Mouse (Mus musculus) hindbrain, embryonic 13.5 days (tissue): ENCODE measurements around the gene Mtrex. TPM values are rescaled to one million over a fixed set of nuclear protein-coding genes. Genes with fewer than 3 reads are reported as not detected.
A peak's percentile ranks its signal among the peaks of the same experiment; 100 is the strongest.

Experiments
- ATAC-seq: fragments of 200-750 bp; cut with Nextera tagmentation; 2 replicates; pipeline ENCODE4 v1.8.0; 2017; ENCODE audit warnings: moderate TSS enrichment; ENCODE audit not compliant: low FRiP score
- H3K27ac ChIP-seq: fragments of 300-500 bp; sonication (generic); 2 replicates; pipeline ENCODE4 v1.5.1; 2015; ENCODE audit warnings: inconsistent platforms, mild to moderate bottlenecking, moderate library complexity
- H3K27me3 ChIP-seq: fragments of 300-500 bp; sonication (generic); 2 replicates; pipeline ENCODE4 v1.6.1; 2015; ENCODE audit warnings: mild to moderate bottlenecking, inconsistent platforms
- H3K36me3 ChIP-seq: fragments of 300-500 bp; sonication (generic); 2 replicates; pipeline ENCODE4 v1.6.1; 2015; ENCODE audit warnings: mild to moderate bottlenecking, inconsistent platforms
- H3K4me1 ChIP-seq: fragments of 300-500 bp; sonication (generic); replicated peaks from 2 replicates; pipeline ENCODE4 v1.6.1; 2015; ENCODE audit warnings: inconsistent platforms
- H3K4me2 ChIP-seq: fragments of 300-500 bp; sonication (generic); 2 replicates; pipeline ENCODE4 v1.6.1; 2015; ENCODE audit warnings: inconsistent platforms, mild to moderate bottlenecking, moderate library complexity
- H3K4me3 ChIP-seq: fragments of 300-500 bp; sonication (generic); 2 replicates; pipeline ENCODE4 v1.5.1; 2015; ENCODE audit warnings: mild to moderate bottlenecking, inconsistent platforms
- H3K9ac ChIP-seq: fragments of 300-500 bp; sonication (generic); 2 replicates; pipeline ENCODE4 v1.6.1; 2015; ENCODE audit warnings: mild to moderate bottlenecking, inconsistent platforms
- H3K9me3 ChIP-seq: fragments of 300-500 bp; sonication (generic); 2 replicates; pipeline ENCODE4 v1.6.1; 2016; ENCODE audit warnings: inconsistent platforms
- WGBS: fragments of 180-500 bp; shearing (Covaris S2); methylation state at CpG from one replicate; pipeline ENCODE4 v1.1.7; 2015; 5-methylcytosine and 5-hydroxymethylcytosine counted together
- polyA plus RNA-seq: library from polyadenylated mRNA; unstranded; fragments of >200 nt; fragmentation: Nextera tagmentation; extraction: Ambion mirVana; gene quantifications from 2 replicates; pipeline ENCODE4 v1.2.1, GENCODE M21; 2015

The Mtrex gene
- polyA plus RNA-seq, 1 experiment from 2014 or later: 66.8 TPM

DNA sequence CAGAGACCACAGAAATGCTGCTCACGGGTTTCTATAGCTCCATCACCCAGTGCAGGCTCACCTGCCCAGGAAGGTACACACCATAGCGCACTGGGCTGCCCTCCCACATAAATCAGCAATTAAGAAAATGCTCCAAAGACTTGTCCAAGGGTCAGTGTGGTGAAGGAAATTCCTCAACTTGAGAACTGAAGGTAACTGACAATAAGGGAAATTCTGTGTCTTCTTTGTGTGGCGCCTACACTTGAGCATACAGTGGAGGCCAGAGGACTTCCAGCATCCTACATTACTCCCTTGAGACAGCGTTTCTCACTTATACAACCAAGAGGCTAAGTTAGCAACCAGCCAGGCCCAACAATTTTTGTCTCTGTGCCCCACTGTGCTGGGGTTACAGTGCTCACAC, 1.2 kb downstream of the Mtrex start:
- H3K9ac ChIP-seq: peak overlapping the region; percentile 84
- WGBS: 73% methylated on average over 4 of the region's 4 CpGs

DNA sequence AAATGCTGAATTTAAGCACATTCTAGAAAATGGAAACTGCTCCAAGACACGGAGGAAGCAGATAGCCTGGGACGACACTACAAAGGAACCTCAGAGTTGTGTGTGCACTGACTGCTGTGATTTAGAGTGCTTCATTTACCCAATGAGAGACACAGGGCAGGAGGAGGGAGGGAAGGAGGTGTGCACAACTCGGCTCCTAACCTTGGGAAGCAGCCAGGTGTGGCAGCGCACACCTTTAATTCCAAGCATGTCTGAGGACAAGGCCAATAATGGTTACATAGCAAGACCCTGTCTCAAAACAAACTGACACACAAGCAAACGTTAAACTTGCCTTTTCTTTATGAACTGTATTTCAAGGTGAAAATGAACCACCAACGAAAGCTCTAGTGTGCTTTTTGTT, 1.9 kb downstream of the Mtrex start:
- peaks cover 32% of the 10 kb centered on the region for H3K4me1 ChIP-seq
- no peaks in the 10 kb centered on the region for H3K27me3 ChIP-seq
- H3K4me2 ChIP-seq: peak overlapping the region; percentile 86; the same call in 1 of the 2 replicates
- no peak overlapping the region for H3K4me3 ChIP-seq
- no peak overlapping the region for H3K27ac ChIP-seq
- WGBS: 85% methylated on average over 6 of the region's 6 CpGs
- 0 out of 2 replicates have a peak overlapping the region, but pooled peaks have one; percentile 9 for H3K9ac ChIP-seq
- H3K9me3 ChIP-seq: no peaks in the 10 kb centered on the region
- no peak for ATAC-seq
- peaks cover 4% of the 10 kb centered on the region for H3K36me3 ChIP-seq

More for the DNA sequence above, 1.2 kb downstream of the Mtrex start:
- H3K27me3 ChIP-seq: no peaks in the 10 kb centered on the region
- peaks cover 32% of the 10 kb centered on the region for H3K4me1 ChIP-seq
- peaks cover 10% of the 10 kb centered on the region for H3K36me3 ChIP-seq
- no peak for ATAC-seq
- H3K4me2 ChIP-seq: peak overlapping the region; percentile 86
- no peak overlapping the region for H3K27ac ChIP-seq
- H3K4me3 ChIP-seq: peak overlapping the region; percentile 95
- no peaks in the 10 kb centered on the region for H3K9me3 ChIP-seq

DNA sequence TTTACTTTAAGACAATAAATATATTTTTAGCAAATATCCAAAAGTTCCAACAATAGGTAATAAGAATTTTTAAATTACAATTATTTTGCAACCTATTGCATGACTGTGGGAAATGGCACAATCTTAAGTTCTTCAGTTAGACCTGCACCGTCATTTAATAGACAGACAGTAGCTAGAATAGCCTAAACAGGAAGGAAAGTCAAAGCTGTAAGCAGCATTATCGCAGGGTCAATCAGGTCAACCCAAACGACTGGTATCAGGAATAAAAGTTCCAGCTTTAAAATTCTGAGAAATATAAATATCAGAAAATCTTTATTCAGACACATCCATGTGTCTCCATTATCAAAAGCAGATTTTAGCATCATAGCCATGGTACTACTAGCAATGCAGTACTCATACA, 6.3 kb downstream of the Mtrex start:
- Histone ChIP-seq H3K27ac (no peak overlapping the region), H3K4me3 (no peak overlapping the region), H3K4me2 (no peak overlapping the region), H3K36me3 (peaks cover 37% of the 10 kb centered on the region), H3K27me3 (no peaks in the 10 kb centered on the region), H3K9ac (no peak overlapping the region), H3K4me1 (peaks cover 14% of the 10 kb centered on the region), H3K9me3 (no peaks in the 10 kb centered on the region)
- ATAC-seq: no peak
- 94% methylated on average over 3 of the region's 3 CpGs for WGBS

DNA sequence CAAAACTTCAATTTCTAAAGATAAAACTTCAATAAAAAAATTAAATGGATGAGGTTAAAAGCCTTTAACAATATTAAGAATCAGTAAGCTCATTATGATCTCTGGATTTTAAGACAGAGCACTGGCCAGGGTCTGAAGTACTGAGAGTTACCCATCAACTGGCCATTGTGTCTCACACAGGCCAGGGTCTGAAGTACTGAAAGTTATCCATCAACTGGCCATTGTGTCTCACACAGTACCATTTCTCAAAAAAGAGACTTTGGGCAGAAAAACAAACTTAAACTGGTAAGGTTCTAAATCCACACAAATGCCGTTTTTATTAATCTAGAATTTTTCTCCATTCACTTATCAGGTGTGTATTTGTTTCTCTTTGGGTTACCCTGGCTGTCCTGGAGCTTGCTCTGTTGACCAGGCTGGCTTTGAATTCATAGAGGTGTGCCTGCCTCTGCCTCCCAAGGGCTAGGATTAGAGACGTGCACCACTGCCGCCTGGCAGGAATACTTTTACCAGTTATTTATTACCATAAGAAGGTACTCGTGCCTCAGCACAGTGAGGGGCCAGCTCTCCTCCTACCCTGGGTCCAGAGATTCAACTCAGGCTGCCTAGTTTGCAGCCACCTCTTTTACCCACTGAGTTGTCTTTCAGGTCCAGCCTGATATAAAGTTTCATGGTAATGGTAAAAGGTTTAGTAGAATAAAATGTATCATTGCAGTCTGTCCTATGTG, 7.9 kb downstream of the Mtrex start:
- 79% methylated on average over 4 of the region's 4 CpGs for WGBS
- no peaks in the 10 kb centered on the region for H3K9me3 ChIP-seq
- peaks cover 41% of the 10 kb centered on the region for H3K36me3 ChIP-seq
- H3K9ac ChIP-seq: no peak overlapping the region
- no peak overlapping the region for H3K4me2 ChIP-seq
- no peak overlapping the region for H3K4me3 ChIP-seq
- H3K4me1 ChIP-seq: no peaks in the 10 kb centered on the region
- ATAC-seq: no peak
- H3K27ac ChIP-seq: no peak overlapping the region
- H3K27me3 ChIP-seq: no peaks in the 10 kb centered on the region

DNA sequence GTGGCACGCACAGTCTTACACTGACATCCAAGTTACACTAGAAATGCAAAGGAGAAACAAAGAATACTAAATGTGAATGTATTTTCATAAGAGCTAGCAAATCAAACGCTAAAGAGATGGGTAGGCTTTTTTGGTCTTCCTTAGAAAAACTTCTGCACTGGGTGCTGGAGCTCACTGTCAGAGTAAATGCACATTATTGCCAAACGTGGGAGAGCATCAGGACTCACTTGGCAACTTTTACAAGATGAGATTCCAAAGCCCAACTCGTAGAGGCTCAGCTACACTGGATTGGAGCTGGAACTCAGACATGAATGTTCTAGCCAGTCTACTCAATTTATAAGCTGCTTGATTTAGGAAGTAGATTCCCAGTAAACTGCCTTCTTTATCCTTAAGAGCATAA, 16.8 kb downstream of the Mtrex start:
- no peak overlapping the region for H3K4me3 ChIP-seq
- no peaks in the 10 kb centered on the region for H3K4me1 ChIP-seq
- no peaks in the 10 kb centered on the region for H3K27me3 ChIP-seq
- H3K27ac ChIP-seq: no peak overlapping the region
- 91% methylated on average over 4 of the region's 4 CpGs for WGBS
- no peaks in the 10 kb centered on the region for H3K9me3 ChIP-seq
- H3K36me3 ChIP-seq: peaks cover 49% of the 10 kb centered on the region
- H3K4me2 ChIP-seq: no peak overlapping the region
- no peak for ATAC-seq
- H3K9ac ChIP-seq: no peak overlapping the region

DNA sequence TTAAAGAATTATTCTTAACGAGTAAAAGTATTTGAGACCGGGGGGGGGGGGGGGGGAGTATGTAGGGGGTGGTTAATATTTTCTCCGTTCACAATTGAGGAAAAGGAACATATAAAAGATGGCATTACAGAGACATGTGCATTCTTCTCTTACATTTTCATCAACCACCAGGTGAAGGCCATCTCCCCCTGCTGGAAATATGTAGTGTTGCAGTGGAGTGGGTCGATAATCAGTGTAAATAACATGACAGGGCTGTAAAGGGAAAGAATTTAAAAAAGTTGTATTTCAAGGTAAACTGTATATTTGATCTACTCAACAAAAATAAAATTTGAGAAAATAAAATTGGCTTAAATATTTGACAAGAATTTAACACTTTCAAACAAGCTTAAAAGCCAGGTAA, 17.5 kb downstream of the Mtrex start:
- Histone ChIP-seq H3K9me3 (no peaks in the 10 kb centered on the region), H3K4me3 (no peak overlapping the region), H3K27ac (no peak overlapping the region), H3K9ac (no peak overlapping the region), H3K4me2 (no peak overlapping the region), H3K27me3 (no peaks in the 10 kb centered on the region), H3K4me1 (no peaks in the 10 kb centered on the region), H3K36me3 (peaks cover 54% of the 10 kb centered on the region)
- 86% methylated on average over 4 of the region's 4 CpGs for WGBS
- no peak for ATAC-seq

DNA sequence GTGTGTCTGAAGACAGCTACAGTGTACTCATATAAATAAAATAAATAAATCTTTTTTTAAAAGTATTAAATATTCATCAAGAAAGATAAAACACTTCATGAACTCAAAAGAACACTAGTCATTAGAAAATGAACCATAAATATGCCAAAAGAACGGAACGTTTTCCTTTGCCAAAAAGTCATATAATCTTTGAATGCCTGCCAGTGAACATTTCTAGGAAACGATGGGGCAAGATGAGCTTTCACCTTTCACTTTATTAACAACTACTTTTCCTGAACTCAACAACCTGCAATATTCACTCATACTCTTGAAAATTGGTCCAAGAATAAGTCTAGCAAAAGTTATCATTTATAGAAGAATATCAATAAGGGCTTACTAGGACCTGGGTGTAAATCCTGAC, 25.0 kb downstream of the Mtrex start:
- Histone ChIP-seq H3K4me3 (no peak overlapping the region), H3K36me3 (peaks cover 70% of the 10 kb centered on the region), H3K9ac (no peak overlapping the region), H3K4me2 (no peak overlapping the region), H3K27ac (no peak overlapping the region), H3K27me3 (no peaks in the 10 kb centered on the region), H3K9me3 (no peaks in the 10 kb centered on the region), H3K4me1 (no peaks in the 10 kb centered on the region)
- ATAC-seq: no peak
- whole genome bisulfite sequencing: 95% methylated on average over 3 of the region's 3 CpGs

DNA sequence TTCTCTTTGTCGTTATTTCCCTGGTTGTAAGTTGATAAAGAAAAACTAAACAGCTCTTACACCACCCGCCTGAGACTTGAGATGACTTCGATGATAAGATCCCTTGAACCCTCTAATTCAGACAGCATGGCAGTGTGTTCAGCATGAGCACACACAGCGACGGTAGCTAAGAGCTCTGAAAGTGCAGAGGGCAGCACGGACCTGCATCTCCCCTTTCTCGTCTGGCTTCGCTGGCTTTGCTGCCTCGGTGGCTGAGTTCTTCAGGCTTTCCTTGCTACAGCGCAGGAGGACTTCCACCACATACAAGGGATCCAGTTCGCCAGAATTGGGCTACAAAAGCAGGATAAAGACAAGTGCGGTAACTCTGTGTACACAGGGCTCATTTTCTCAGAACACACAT, 40.0 kb downstream of the Mtrex start:
- Histone ChIP-seq H3K27me3 (no peaks in the 10 kb centered on the region), H3K27ac (no peak overlapping the region), H3K9ac (no peak overlapping the region), H3K4me2 (no peak overlapping the region), H3K4me1 (no peaks in the 10 kb centered on the region), H3K4me3 (no peak overlapping the region), H3K9me3 (no peaks in the 10 kb centered on the region), H3K36me3 (peaks cover 80% of the 10 kb centered on the region)
- WGBS: 95% methylated on average over 12 of the region's 12 CpGs
- ATAC-seq: no peak

DNA sequence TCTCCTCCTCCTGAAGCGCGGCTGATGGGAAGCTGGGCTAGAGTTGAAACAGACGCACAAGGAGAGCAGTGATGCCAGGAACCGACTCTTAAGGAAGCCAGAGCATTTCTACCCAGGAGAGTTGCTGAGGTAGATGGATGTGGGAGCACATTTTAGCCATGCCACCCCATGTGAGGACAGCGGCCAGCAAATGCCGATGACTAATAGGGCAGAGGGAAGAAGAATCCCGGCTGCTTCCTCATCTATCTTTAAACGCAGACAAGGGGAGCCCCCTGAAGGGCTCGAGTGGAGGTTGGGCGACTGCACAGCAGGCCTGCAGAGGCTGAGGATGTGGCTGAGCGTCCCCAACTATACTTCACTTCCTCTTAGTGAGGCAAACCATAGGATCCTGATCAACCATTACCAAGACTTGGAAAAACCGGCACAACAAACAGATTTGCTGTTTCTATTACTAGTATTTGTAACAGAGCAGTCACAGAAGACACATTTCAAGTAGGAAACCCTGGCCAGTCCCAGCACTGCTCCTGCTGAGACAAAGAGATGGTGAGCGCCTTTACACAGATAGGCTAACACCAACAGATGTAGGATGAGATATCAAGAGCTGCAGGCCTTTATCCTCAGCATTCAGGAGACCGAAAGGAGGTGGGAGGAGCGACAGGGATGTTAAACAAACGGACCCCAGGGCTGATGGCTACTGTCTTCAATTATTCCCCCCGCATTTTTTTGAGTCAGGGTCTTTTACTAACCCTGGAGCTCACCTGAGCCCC, 55.5 kb downstream of the Mtrex start:
- Histone ChIP-seq H3K4me3 (no peak overlapping the region), H3K27me3 (no peaks in the 10 kb centered on the region), H3K4me1 (no peaks in the 10 kb centered on the region), H3K36me3 (peaks cover 86% of the 10 kb centered on the region), H3K9ac (no peak overlapping the region), H3K27ac (no peak overlapping the region), H3K4me2 (no peak overlapping the region), H3K9me3 (no peaks in the 10 kb centered on the region)
- ATAC-seq: no peak
- 82% methylated on average over 17 of the region's 17 CpGs for WGBS

DNA sequence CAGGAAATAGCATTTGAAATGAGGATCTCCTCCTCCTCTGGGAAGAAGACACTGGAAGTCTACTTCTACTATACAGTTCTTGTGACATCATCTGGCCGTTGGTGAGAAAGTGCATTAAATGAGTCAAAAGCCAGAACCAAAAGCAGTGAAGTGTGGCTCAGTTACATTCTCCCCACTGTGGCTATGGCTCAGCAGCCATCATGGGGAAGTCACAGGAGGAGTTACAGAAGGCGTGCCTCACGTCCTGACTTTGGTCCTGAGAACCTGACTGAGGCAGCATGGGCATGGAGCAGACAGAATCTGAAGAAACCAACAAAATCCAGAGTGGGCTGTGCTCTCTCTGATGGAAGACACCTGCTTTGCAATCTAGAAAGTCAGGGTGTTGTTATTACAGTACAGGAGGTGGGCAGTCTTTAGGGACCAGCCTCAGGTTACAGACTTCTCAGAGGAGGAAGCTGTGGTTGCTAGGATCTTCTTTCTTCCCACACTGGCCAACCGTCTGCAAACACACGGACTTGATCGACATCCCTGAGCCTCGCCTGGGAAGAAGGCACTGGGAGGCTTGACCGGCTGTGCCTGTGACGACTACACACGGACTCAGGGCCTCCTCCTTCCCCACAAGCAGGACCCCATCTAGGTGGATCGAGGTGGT, 57.0 kb downstream of the Mtrex start:
- H3K36me3 ChIP-seq: peaks cover 93% of the 10 kb centered on the region
- H3K9me3 ChIP-seq: no peaks in the 10 kb centered on the region
- ATAC-seq: no peak
- H3K4me1 ChIP-seq: no peaks in the 10 kb centered on the region
- no peak overlapping the region for H3K27ac ChIP-seq
- WGBS: 88% methylated on average over 11 of the region's 11 CpGs
- H3K4me2 ChIP-seq: no peak overlapping the region
- no peak overlapping the region for H3K9ac ChIP-seq
- H3K27me3 ChIP-seq: no peaks in the 10 kb centered on the region
- no peak overlapping the region for H3K4me3 ChIP-seq

DNA sequence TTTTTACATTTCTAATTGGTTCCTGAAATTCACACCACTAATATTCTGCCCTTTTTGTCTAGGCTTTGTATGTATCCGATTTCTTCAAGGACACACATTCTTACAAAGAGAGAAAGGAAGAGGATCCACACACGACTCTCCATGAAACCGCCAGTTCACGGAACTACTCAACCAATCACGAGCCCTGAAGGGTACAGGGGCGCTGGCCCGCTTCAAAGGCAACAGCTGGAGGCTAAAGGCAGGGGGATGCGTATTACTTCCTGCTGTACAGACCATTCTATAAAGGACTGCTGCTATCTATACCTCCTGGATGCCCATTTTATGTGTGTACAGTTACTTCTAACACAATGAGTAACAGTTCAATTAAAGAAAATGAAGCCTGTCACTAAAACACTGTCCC, 59.8 kb downstream of the Mtrex start:
- ATAC-seq: no peak
- H3K9me3 ChIP-seq: no peaks in the 10 kb centered on the region
- WGBS: 93% methylated on average over 8 of the region's 8 CpGs
- 0 out of 2 replicates have a peak, but pooled peaks cover under 1% of the 10 kb centered on the region for H3K4me1 ChIP-seq
- peaks cover 83% of the 10 kb centered on the region for H3K36me3 ChIP-seq
- H3K4me2 ChIP-seq: no peak overlapping the region
- no peak overlapping the region for H3K4me3 ChIP-seq
- H3K27me3 ChIP-seq: no peaks in the 10 kb centered on the region
- no peak overlapping the region for H3K9ac ChIP-seq
- no peak overlapping the region for H3K27ac ChIP-seq

DNA sequence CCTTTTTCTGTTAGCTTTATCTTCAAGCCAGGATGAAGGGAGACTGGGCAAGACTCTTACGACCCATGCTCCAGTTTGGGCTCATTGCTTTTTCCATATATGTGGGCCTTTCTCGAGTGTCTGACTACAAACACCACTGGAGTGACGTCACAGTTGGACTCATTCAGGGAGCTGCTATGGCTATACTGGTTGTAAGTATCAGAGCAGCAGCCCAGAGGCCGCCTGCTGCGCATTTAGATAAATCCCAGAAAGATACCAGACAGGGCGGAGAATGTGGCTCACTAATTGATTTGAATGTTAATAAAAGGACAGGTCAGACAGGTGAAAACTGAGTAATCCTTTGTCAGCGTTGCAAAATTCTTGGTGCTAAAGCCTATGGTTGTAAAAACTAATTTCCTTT, 60.4 kb downstream of the Mtrex start:
- no peak overlapping the region for H3K4me3 ChIP-seq
- H3K4me2 ChIP-seq: no peak overlapping the region
- 91% methylated on average over 7 of the region's 7 CpGs for WGBS
- ATAC-seq: no peak
- H3K36me3 ChIP-seq: peaks cover 77% of the 10 kb centered on the region
- H3K9ac ChIP-seq: no peak overlapping the region
- H3K27ac ChIP-seq: no peak overlapping the region
- no peaks in the 10 kb centered on the region for H3K9me3 ChIP-seq
- H3K4me1 ChIP-seq: 0 out of 2 replicates have a peak, but pooled peaks cover 4% of the 10 kb centered on the region
- H3K27me3 ChIP-seq: no peaks in the 10 kb centered on the region
